Mouse (Mus musculus): ENCODE data around the gene Gpr155. TPM values are rescaled to one million over a fixed set of nuclear protein-coding genes. Genes with fewer than 3 reads are reported as not detected.

Gpr155 gene
- total and polyA plus RNA-seq, 2 experiments: 15.1 to 19.9 TPM

- Histone ChIP-seq H3K4me1 (ENCODE audit: control insufficient read depth, insufficient read depth, low read length) (no peaks in the 10 kb centered on the region; the same call in 1 of the 2 replicates), H3K36me3 (ENCODE audit: control insufficient read depth, insufficient read depth, low read length) (peaks cover 56% of the 10 kb centered on the region), H3K27ac (replicated peaks; ENCODE audit: insufficient read depth, low read depth, low read length) (no peak overlapping the region), H3K9ac (ENCODE audit: low read depth, low read length) (no peak overlapping the region), H3K79me2 (ENCODE audit: control insufficient read depth, insufficient read depth, low read length) (no peaks in the 10 kb centered on the region; the same call in 1 of the 2 replicates), H3K27me3 (ENCODE audit: control insufficient read depth, insufficient read depth, low read length) (no peaks in the 10 kb centered on the region), H3K4me3 (ENCODE audit: insufficient read depth, low read depth, low read length) (no peak overlapping the region)
- 92% methylated on average over 5 of the region's 5 CpGs for WGBS
- DNase-seq (ENCODE audit: extremely low read depth, low read depth, low spot score): no peak
- TF ChIP-seq CTCF (IDR thresholded peaks at IDR 0.05; ENCODE audit: low read depth, low read length) (no peak), POLR2A (IDR thresholded peaks at IDR 0.05; ENCODE audit: extremely low read depth, insufficient read depth, low read length) (no peak)
Observed at GRCm38 (mm10) chr2:73304506-73304905, 81.9 kb downstream of the Gpr155 start.

GRCm38 (mm10) chr2:73302722-73303121 lies 83.7 kb downstream of the Gpr155 start:
- WGBS: 95% methylated on average over 9 of the region's 9 CpGs
- Histone ChIP-seq H3K4me3 (ENCODE audit: insufficient read depth, low read depth, low read length) (no peak overlapping the region), H3K79me2 (ENCODE audit: control insufficient read depth, insufficient read depth, low read length) (no peaks in the 10 kb centered on the region; the same call in 1 of the 2 replicates), H3K4me1 (ENCODE audit: control insufficient read depth, insufficient read depth, low read length) (no peaks in the 10 kb centered on the region; the same call in 1 of the 2 replicates), H3K27me3 (ENCODE audit: control insufficient read depth, insufficient read depth, low read length) (no peaks in the 10 kb centered on the region), H3K27ac (replicated peaks; ENCODE audit: insufficient read depth, low read depth, low read length) (no peak overlapping the region), H3K9ac (ENCODE audit: low read depth, low read length) (no peak overlapping the region), H3K36me3 (ENCODE audit: control insufficient read depth, insufficient read depth, low read length) (peaks cover 58% of the 10 kb centered on the region)
- TF ChIP-seq POLR2A (IDR thresholded peaks at IDR 0.05; ENCODE audit: extremely low read depth, insufficient read depth, low read length) (no peak), CTCF (IDR thresholded peaks at IDR 0.05; ENCODE audit: low read depth, low read length) (no peak)
- DNase-seq (ENCODE audit: extremely low read depth, low read depth, low spot score): no peak

GRCm38 (mm10) chr2:73301979-73302378 lies 84.4 kb downstream of the Gpr155 start:
- Histone ChIP-seq H3K4me3 (ENCODE audit: insufficient read depth, low read depth, low read length) (no peak overlapping the region), H3K9ac (ENCODE audit: low read depth, low read length) (no peak overlapping the region), H3K4me1 (ENCODE audit: control insufficient read depth, insufficient read depth, low read length) (no peaks in the 10 kb centered on the region; the same call in 1 of the 2 replicates), H3K27ac (replicated peaks; ENCODE audit: insufficient read depth, low read depth, low read length) (no peak overlapping the region), H3K27me3 (ENCODE audit: control insufficient read depth, insufficient read depth, low read length) (no peaks in the 10 kb centered on the region), H3K79me2 (ENCODE audit: control insufficient read depth, insufficient read depth, low read length) (no peaks in the 10 kb centered on the region; the same call in 1 of the 2 replicates), H3K36me3 (ENCODE audit: control insufficient read depth, insufficient read depth, low read length) (peaks cover 56% of the 10 kb centered on the region)
- TF ChIP-seq POLR2A (IDR thresholded peaks at IDR 0.05; ENCODE audit: extremely low read depth, insufficient read depth, low read length): no peak
- WGBS: 37% methylated on average over 1 of the region's 1 CpGs
- no peak for DNase-seq (ENCODE audit: extremely low read depth, low read depth, low spot score)

- DNase-seq (ENCODE audit: extremely low read depth, low read depth, low spot score): no peak
- Histone ChIP-seq H3K4me1 (ENCODE audit: control insufficient read depth, insufficient read depth, low read length) (no peaks in the 10 kb centered on the region; the same call in 1 of the 2 replicates), H3K27ac (replicated peaks; ENCODE audit: insufficient read depth, low read depth, low read length) (no peak overlapping the region), H3K27me3 (ENCODE audit: control insufficient read depth, insufficient read depth, low read length) (no peaks in the 10 kb centered on the region), H3K79me2 (ENCODE audit: control insufficient read depth, insufficient read depth, low read length) (no peaks in the 10 kb centered on the region; the same call in 1 of the 2 replicates), H3K4me3 (ENCODE audit: insufficient read depth, low read depth, low read length) (no peak overlapping the region), H3K9ac (ENCODE audit: low read depth, low read length) (no peak overlapping the region), H3K36me3 (ENCODE audit: control insufficient read depth, insufficient read depth, low read length) (peaks cover 48% of the 10 kb centered on the region)
- no peak for TF ChIP-seq CTCF (IDR thresholded peaks at IDR 0.05; ENCODE audit: low read depth, low read length)
- no peak for TF ChIP-seq POLR2A (IDR thresholded peaks at IDR 0.05; ENCODE audit: extremely low read depth, insufficient read depth, low read length)
- WGBS: 81% methylated on average over 3 of the region's 3 CpGs
Observed at GRCm38 (mm10) chr2:73298841-73299240, 87.5 kb downstream of the Gpr155 start.

- Histone ChIP-seq H3K27ac (replicated peaks; ENCODE audit: insufficient read depth, low read depth, low read length) (no peak overlapping the region), H3K9ac (ENCODE audit: low read depth, low read length) (no peak overlapping the region), H3K4me3 (ENCODE audit: insufficient read depth, low read depth, low read length) (no peak overlapping the region), H3K79me2 (ENCODE audit: control insufficient read depth, insufficient read depth, low read length) (no peaks in the 10 kb centered on the region; the same call in 1 of the 2 replicates), H3K4me1 (ENCODE audit: control insufficient read depth, insufficient read depth, low read length) (no peaks in the 10 kb centered on the region; the same call in 1 of the 2 replicates), H3K27me3 (ENCODE audit: control insufficient read depth, insufficient read depth, low read length) (no peaks in the 10 kb centered on the region), H3K36me3 (ENCODE audit: control insufficient read depth, insufficient read depth, low read length) (peaks cover 46% of the 10 kb centered on the region)
- 94% methylated on average over 7 of the region's 7 CpGs for WGBS
- DNase-seq (ENCODE audit: extremely low read depth, low read depth, low spot score): no peak
- TF ChIP-seq POLR2A (IDR thresholded peaks at IDR 0.05; ENCODE audit: extremely low read depth, insufficient read depth, low read length) (no peak), CTCF (IDR thresholded peaks at IDR 0.05; ENCODE audit: low read depth, low read length) (no peak)
Observed at GRCm38 (mm10) chr2:73298154-73298553, 88.2 kb downstream of the Gpr155 start.

- Histone ChIP-seq H3K9ac (ENCODE audit: low read depth, low read length) (no peak overlapping the region), H3K27me3 (ENCODE audit: control insufficient read depth, insufficient read depth, low read length) (no peaks in the 10 kb centered on the region), H3K27ac (replicated peaks; ENCODE audit: insufficient read depth, low read depth, low read length) (no peak overlapping the region), H3K4me3 (ENCODE audit: insufficient read depth, low read depth, low read length) (no peak overlapping the region), H3K4me1 (ENCODE audit: control insufficient read depth, insufficient read depth, low read length) (no peaks in the 10 kb centered on the region), H3K79me2 (ENCODE audit: control insufficient read depth, insufficient read depth, low read length) (no peaks in the 10 kb centered on the region), H3K36me3 (ENCODE audit: control insufficient read depth, insufficient read depth, low read length) (peaks cover 47% of the 10 kb centered on the region)
- TF ChIP-seq POLR2A (IDR thresholded peaks at IDR 0.05; ENCODE audit: extremely low read depth, insufficient read depth, low read length) (no peak), CTCF (IDR thresholded peaks at IDR 0.05; ENCODE audit: low read depth, low read length) (no peak)
- 74% methylated on average over 7 of the region's 7 CpGs for WGBS
- DNase-seq (ENCODE audit: extremely low read depth, low read depth, low spot score): no peak
Observed at GRCm38 (mm10) chr2:73295023-73295422, 91.3 kb downstream of the Gpr155 start.

Other genes with a start within 250 kb of the Gpr155 start
- gene Ola1, start 167.6 kb downstream of the Gpr155 start, total RNA-seq (2014; rRNA removed): 23.9 and 32.2 TPM in 2 replicates
- 3.9 and 5.5 TPM in 2 replicates for gene Ola1, start 167.6 kb downstream of the Gpr155 start, polyA plus RNA-seq (2012; rRNA removed)
- gene Sp9, start 114.6 kb downstream of the Gpr155 start, total RNA-seq (2014; rRNA removed): not detected in 2 replicates
- not detected in 2 replicates for gene Sp9, start 114.6 kb downstream of the Gpr155 start, polyA plus RNA-seq (2012; rRNA removed)
- gene Scrn3, start 74.0 kb downstream of the Gpr155 start, total RNA-seq (2014; rRNA removed): 37.3 and 41.3 TPM in 2 replicates
- gene Scrn3, start 74.0 kb downstream of the Gpr155 start, polyA plus RNA-seq (2012; rRNA removed): 16.0 and 18.6 TPM in 2 replicates
- 9.8 and 11.9 TPM in 2 replicates for gene Cir1, start 73.9 kb downstream of the Gpr155 start, total RNA-seq (2014; rRNA removed)
- gene Cir1, start 73.9 kb downstream of the Gpr155 start, polyA plus RNA-seq (2012; rRNA removed): 2.0 TPM in 2 replicates
- 1.4 and 1.9 TPM in 2 replicates for gene Wipf1, start 143.2 kb upstream of the Gpr155 start, total RNA-seq (2014; rRNA removed)
- 1.3 and 1.7 TPM in 2 replicates for gene Wipf1, start 143.2 kb upstream of the Gpr155 start, polyA plus RNA-seq (2012; rRNA removed)
- not detected in 2 replicates for gene Chrna1, start 193.8 kb upstream of the Gpr155 start, total RNA-seq (2014; rRNA removed)
- gene Chrna1, start 193.8 kb upstream of the Gpr155 start, polyA plus RNA-seq (2012; rRNA removed): not detected in 2 replicates